Mouse (Mus musculus): ENCODE data around the gene Tprg.
A peak's percentile ranks its signal among the peaks of the same experiment; 100 is the strongest.

Tprg gene

GRCm38 (mm10) chr16:25426261-25426660 is 139.6 kb downstream of the Tprg start:
- DNase-seq = peak; percentile 71 to 76

GRCm38 (mm10) chr16:25440039-25440438 is 153.4 kb downstream of the Tprg start:
- no peak for DNase-seq

- DNase-seq = peak; percentile 30 to 61
Measured at GRCm38 (mm10) chr16:25445580-25445979, 159.0 kb downstream of the Tprg start.

- peak in 1 of 2 experiments; percentile 4 for DNase-seq
Measured at GRCm38 (mm10) chr16:25451511-25451910, 164.9 kb downstream of the Tprg start.

- DNase-seq = no peak
Measured at GRCm38 (mm10) chr16:25464732-25465131, 178.1 kb downstream of the Tprg start.

- no peak for DNase-seq
Measured at GRCm38 (mm10) chr16:25465435-25466139, 179.0 kb downstream of the Tprg start.

- DNase-seq = no peak
Measured at GRCm38 (mm10) chr16:25468040-25468439, 181.4 kb downstream of the Tprg start.

- DNase-seq = no peak
Measured at GRCm38 (mm10) chr16:25468662-25469061, 182.0 kb downstream of the Tprg start.

Data from kidney, postnatal 25 days (tissue).